Mouse (Mus musculus) urinary bladder, adult 2 months (tissue): ENCODE results near the gene Echs1. TPM values are rescaled to one million over a fixed set of nuclear protein-coding genes. Genes with fewer than 3 reads are reported as not detected.

ENCODE experiments used
- DNase-seq: peaks from one replicate; pipeline ENCODE4 v3.0.0; 2022; ENCODE audit warnings: low spot score
- polyA plus RNA-seq: library from polyadenylated mRNA; depleted of rRNA; stranded (reverse); fragments of >200 nt; gene quantifications from 2 replicates; pipeline ENCODE4 v1.2.3, GENCODE M21; 2012

The Echs1 gene
- polyA plus RNA-seq, 1 experiment = 112 TPM

DNA sequence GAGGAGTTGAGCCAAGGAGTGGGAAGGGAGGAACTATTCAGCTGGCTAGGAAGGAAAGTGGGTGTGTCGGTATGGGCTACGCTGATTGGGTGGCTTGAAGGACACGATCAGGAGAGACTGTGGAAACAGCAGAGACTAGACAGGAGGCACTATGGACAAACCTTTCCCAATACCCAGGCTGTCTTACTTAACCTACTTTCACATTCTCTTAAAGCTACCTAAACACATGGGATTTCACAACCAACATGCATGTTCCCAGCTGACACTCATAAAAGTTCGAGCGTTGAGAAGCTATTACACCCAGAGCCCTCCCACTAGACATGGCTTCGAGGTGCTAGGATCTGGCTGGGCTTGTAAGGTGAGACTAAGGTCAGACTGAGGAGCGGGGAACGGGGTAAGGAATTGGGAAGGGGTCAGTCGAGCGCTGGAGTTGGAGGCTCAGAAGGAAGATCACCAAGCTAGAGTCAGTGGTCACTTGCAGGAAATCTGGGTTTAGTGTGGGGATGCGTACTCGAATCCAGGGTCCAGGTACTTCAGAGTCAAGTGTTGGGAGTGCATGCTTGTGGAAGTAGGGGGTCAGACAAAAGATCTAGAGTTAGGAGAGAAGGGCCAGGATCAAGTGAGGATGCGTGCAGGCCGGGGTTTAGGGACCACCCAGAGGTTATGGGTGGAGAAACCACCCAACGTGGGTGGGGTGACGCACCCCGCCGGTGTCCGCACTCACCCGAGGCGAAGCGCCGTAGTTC lies 520 bp downstream of the Echs1 start, which contains the start of gene Paox:
Gene Paox (plus strand): TSS at position 217 of the 746 bp plus-strand sequence.
- no peak for DNase-seq

DNA sequence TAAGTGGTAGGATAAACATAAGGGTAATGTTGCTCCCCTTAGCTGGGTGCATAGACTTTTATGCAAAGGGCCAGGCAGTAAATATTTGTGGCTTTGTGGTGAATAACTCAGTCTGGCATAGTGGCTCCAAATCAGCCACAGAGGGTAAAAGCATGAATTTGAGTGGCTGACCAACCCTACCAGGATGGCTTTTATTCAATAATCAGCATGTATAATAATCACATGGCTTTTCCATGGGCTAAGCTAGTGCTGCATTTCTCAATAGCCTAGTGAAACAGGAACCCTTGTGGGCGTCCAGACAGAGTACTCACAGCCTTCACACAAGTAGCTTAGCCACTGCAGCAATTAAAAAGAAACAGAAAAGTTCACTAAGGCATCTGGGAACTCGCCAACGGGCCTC lies 4.3 kb downstream of the Echs1 start:
- DNase-seq = no peak

DNA sequence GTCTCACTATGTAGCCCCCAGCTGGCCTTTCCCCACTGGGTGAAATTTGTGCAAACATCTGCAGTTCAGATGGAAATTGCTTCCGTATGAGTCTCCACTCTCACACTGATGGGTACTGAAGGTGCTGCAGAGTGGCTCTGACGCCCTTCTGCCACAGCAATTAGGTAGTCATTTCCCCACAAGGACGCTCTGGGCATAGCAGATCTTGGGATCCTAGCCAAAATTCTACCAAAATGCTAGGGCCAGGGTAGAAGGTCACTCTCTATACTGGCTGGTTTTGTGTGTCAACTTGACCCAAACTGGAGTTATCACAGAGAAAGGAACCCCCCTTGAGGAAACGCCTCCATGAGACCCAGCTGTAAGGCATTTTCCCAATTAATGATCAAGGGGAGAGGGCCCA lies 12.3 kb downstream of the Echs1 start:
- no peak for DNase-seq

DNA sequence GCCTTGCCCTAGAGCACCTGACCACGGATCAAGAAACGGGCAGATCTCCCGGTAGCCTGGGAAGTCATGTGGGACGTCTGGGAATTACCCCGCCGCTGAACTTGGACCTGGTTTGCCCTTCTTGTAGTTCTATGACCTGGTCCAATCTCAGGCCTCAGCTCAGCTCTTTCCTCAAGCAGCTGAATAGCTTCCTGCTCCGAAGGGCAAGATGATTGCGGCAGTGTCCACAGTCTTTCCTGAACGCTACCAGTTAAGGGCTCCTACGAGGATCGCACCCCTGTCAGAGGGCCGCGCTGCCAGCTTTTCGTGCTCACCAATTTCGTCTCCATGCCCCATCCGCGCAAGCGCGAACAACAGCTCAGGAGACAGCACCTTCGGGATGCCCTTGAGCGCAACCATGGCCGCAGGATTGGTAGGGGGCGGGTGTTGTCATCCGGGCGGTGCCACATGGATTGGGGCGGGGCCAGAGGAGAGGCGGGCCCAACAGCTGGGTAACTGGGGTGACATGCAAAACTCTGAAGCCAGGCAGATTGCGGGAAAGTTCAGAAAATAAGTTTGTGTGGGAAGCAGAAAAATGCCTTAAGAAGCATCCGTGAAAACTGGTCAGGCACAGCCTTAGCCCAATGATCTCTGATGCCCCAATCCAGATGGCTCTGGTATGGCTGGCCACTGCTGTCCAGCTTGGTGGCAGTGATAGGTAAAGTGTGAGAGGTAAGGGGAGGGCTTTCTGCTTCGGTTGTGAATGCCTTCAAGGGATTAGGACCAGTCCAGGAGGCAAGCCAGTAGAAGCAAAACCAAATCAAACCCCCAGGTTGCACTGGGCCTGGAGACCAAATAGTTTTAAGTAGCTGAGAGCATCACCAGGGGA lies 14.0 kb downstream of the Echs1 start, which contains the start of gene Fuom:
Gene Fuom (minus strand): TSS at position 449 of the 868 bp plus-strand sequence.
- peak; percentile 77 for DNase-seq

DNA sequence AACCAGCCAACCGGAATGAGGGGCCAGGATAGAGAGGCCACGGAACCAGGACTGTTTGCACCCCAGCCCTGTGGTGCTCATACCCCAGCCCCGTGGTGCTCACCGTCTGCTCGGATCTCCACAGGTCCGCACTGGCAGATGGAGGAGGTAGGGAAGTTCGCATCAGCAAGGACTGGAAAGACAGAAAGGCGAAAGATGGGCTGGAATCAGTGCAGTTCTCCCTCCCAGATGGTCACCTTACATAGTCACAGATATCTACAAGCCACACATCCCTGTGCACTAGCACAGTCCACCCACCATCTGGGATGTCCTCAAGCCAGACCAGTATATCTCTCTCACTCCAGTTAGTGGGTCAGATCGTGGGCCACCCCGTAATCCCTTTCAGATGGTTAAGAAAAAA lies 14.8 kb downstream of the Echs1 start:
- DNase-seq = no peak

DNA sequence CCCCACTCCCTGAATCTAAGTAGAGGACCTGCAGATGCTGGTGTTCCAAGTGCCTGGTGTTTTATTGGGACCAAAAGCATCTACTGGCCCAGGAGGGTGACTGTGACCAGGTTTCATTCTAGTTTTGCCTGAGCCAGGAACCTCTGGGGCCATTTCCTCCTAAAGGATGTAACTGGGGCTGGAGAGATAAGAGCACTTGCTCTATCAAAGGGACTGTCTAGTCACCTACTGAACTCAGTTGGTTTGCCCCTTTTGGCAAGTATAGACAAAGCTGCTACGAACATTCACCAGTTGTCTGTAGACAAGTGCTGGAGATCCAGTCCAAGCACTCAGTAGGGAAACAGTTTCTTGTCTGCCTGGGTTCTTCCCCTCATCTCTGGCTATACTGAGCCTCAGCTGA lies 17.8 kb downstream of the Echs1 start:
- no peak for DNase-seq

DNA sequence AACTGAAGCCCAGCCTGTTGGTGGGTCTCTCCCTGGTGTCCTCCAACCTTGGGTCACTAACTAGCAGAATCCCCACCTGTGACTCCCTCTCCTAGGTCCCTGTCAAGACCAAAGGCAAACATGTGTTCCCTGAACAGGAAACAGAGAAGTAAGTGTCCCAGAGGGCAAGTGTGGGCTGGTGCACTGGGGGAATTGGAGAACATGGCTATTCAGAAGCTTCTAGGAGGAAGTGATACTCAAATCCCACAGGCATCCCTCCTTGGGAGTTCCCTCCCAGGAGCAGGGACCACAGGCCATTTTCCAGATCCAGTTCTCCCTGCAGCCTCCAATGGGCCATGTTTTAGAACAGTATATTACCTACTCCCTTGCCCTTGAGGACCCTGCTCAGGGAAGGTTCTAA lies 20.2 kb downstream of the Echs1 start:
- DNase-seq = no peak

DNA sequence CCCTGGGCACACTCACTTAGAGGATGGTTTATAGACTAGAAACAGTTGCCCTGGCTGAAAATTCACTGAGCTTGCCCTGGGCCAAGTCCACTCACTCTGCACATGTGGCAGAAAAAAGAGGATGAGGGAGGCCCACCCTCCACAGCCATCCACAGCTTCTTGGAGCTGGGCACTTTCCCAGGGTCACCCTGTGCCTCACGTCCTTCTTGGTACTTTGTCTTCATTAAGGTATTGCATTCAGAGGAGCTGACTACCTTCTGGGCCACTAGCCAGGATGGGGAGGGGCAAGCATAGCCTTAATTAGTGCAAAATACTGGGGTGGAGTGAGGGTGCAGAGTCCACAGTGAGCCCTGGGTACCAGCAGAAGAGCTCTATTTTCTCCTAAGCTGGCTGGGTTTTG lies 20.7 kb downstream of the Echs1 start:
- DNase-seq = no peak

DNA sequence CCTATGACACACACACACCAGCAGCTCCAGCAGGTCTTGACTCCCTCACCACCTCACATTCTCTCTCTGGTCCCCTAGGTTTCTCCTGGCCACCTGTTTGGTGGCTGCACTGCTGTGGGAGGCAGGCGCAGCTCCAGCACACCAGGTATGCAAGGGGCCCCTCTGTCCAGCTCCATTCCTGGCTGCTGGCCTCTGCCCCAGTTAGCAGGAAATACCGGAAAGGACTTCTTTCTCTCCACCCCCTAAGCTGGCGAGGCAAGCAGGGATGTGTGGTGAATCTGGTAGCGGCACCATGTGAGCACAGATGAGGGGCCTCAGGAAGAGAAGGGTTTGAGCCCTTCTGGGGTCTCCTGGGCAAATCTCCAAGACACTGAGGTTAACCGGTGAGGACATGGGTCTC lies 21.3 kb downstream of the Echs1 start:
- DNase-seq = no peak

DNA sequence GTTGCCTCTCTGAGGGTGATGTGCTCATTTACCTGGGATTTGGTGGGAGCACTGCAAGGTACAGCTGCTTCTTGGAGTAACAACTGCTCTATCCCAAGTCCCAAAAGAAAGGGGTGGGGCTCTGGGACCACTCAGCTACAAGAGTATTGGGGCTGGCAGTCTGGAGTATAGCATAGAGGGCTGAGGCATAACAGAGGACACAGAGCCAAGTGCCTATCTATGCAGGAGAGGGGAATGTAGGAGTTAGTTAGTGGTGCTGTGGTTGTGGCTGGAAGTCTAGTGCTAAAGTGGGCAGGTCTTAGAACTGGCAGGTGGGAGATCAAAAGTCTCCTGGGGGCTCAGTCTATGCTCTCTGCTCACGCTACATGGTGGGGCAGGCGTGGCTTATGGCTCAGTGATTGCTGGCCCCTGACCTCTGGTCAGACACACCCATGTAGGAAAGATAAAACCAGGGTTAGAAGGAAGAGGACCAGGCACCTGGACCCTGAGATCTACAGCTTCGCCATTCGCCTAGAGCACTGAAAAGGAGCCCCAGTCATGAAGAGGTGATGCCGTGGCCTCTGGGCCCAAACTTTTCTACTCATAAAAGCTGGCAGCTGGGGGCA lies 23.2 kb downstream of the Echs1 start, which contains the start of gene Prap1:
Gene Prap1 (plus strand): TSS at position 472 of the 605 bp plus-strand sequence.
- DNase-seq = no peak

DNA sequence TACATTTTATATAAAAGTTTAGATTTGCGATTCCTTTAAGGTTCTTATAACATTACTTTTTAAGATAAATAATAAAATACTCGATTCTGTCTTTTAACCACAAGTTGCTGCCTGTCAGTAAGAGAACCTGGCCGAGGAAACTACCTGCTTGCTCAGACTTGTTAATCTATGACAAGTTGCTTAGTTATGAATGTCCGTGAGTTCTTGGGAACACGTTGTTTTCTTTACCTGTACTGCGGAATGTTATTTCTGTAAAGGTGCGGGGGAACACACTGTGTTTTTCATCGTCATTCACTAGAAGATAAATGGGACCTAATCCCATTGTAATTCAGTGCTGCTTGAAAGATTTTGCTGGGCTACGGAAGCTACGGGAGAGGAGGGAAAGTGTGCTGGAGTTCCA lies 25.7 kb downstream of the Echs1 start:
- no peak for DNase-seq

DNA sequence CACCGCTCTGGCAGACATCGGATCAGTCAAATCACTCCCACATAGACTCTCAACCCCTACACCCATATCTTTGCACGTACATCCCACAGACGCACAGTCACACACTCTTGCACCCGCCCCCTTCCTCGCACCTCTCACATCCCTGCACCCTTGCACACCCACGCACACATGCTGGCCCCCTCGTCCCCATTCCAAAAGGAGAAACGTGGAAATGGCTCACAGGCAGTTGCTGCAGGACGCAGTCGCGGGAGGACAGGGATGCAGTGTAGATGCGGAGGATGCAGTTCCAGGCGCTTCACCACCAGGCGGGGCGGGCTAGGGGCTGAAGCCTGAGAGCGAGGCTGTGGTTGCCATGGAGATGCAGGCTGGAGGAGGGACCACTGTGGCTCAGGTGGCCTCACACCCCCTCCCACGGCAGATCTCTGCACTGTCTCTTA lies 34.0 kb downstream of the Echs1 start, which contains the start of gene Caly:
Gene Caly (minus strand): TSS at position 307 of the 437 bp plus-strand sequence.
- DNase-seq = no peak

DNA sequence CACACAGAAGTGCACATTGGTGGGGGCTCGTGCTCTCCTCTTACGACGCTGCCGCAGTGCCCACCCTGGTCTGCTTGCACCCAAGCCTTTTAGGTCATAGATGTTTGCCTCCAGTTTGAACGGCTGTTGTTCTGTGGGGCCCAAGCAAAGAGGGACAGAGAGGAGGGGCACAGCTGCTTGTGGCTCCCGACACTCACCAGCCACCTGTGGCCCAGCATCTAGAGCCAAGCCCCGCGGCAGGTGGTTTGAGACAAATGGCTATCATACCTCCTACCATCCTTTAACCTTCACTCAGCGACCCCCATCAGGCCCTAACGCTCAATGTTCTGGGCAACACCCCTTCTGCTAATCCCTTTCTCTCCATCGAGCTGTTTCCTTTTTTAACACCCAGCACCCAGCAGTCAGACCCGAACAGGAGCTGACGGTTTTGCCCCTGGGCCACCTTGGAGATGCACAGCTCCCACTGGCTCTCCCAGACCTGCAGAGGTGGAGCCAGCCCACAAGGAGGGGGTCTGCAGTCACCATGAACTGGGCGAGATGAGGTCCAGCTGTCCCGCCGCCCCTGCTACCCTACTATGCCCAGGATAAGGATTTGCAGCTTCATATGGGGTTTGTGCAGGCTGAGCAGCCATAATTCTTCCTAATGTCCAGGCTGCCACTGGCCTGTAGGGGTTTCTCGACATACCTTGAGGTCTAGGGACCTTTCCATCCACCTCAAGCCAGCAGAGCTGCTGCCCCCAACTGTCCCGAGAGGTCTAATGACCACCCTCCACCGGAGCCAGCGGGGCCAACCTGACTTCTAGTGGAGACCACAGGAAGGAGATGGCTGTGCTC lies 34.7 kb downstream of the Echs1 start:
- DNase-seq = no peak

DNA sequence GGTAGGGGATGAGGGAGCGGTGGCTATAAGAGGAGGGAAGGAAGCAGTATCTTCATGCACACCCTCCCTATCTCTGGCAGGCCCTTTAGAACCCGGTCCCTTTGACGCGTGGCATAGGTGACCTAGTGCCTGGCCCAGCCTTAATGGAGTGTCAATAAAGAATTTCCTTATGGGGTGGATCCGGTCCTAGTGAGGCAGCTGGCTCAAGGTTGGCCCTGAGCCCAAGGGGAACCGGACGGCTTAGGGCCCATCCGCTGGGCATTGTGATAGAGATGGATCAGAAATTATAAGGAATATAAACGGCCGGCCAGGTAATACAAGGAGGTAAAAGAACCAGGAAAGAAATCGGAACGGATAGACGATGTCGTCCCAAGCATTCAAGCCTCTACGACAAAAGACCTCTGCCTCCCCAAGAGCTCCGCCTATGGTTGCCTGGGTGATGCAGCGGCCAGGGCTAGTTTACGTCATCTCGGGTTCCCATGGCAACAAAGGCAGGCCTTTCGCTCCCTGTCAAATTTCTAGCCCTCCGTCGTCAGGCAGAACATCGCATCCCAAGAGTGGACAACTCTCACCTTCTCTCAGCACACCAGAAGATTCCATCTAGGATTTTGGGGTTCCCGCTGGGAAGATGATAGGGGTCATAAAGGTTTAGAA lies 35.6 kb downstream of the Echs1 start:
- no peak for DNase-seq

DNA sequence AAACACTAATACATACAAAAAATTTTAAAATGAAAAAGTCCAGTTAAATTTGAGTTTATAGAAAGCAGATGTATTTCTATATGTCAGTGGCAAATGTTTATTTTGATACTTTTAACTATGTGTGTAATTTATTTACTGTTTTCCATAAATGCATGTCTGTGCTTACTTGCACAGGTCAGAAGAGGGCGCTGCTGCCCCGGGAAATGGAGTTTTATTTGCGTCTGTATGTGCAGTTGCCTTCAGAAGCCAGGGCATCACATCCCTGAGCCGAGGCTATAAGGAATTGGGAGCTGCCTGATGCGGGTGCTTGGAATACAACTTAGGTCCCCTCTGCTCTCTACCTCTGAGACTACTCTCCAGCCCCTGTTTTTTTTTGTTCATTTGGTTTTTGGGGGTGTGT lies 37.6 kb downstream of the Echs1 start:
- no peak for DNase-seq

DNA sequence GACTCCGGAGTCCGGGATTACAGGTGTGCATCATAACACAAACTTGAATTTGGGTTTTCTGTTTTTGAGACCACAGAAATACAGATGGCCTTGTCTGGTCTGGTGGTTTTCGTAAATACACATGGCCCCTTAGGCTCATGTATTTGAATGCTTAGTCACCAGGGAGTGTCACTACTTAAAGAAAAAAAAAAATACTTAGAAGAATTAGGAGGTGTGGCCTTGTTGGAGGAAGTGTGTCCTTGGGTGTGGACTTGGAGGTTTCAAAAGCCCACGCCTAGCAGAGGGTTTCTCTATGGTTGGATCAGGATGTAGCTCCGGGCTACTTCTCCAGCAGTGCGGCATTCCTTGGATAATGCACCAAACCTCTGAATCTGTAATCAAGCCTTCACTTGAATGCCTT lies 38.6 kb downstream of the Echs1 start:
- DNase-seq = no peak

DNA sequence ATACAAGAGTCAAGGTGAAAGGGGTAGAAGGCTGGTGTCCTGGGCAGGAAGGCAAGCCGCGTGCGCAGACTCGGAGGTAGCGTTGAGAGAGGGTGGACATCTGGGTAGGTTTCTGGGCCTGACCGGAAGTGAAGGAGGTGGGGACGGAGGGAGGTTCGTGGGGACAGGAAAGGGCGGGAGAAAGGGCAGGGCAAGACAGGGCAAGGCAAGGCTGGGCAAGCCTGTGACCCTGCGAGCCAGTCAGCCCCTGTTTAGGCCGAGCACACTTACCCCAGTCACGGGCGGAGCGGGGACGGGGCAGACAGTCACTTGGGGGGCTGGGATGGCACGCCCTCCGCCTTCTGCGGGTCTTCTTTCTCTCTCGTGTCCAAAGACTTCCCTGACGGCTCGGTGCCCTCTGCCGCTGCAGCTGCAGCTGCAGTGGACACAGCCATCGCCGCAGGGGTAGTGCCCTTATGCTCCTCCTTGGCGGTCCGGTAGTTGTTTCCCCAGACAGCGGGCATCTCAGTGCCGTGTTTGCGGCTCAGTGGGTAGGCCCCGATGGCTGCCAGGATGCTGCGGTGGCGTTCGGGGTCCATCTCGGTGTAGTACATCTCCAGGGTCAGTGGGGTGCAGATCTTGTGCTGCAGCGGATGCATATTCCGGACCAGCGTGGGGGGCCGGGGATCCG lies 46.1 kb downstream of the Echs1 start:
- DNase-seq = no peak

DNA sequence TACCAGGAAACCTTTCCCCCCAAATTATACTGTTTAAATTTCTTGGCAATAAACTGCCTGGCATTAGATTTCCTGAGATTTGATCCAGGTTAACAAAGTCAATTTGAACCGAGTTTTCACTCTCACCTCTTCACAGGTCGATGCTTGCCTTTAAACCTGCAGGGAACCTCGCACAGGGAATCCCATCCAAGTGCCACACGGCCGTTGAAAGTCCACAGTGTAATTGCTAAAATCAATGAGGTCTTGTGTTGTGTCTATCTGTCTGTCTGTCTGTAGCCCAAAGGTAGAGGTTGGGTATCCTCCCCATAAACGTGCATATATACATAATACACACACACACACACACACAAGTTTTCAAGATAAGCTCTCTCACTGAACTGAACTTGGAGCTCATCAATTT lies 48.9 kb downstream of the Echs1 start:
- no peak for DNase-seq

DNA sequence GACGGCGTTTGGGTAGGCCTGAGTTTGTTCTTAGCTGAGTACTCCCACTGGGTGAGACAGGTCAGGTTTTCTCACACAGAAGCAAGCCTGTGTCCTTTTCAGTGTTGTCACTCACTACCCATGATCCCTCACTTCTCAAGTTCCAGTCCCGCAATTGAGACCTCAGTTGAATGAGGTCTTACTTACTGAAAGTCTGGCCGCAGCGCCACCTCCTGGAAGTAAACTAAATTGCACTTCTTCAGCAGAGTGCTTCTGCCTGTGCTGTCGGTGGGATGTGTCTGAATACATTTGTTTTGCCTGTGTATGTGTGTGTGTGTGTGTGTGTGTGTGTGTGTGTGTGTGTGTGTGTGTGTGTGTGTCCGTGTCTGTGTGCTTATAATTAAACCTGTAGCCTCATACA lies 53.2 kb downstream of the Echs1 start:
- DNase-seq = peak; percentile 37

DNA sequence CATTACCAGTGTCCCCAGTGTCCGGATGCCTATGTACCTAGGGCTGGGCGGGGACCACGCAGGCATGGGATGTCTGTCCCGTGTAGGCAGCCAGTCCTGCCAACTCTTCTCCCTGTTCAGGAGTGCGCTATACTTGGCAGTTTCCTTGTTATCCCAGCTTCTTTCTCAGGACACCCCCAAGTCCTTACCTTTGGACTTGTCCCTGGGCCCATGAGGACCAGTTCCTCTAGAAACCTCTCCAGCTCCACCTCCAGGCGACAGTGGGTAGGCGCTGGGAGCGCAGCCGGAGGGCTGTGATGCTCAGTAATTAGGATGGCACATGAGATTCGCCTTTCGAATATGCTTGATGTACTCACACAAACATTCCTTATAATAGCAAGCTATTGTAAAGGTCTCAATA lies 54.0 kb downstream of the Echs1 start:
- peak; percentile 30 for DNase-seq

DNA sequence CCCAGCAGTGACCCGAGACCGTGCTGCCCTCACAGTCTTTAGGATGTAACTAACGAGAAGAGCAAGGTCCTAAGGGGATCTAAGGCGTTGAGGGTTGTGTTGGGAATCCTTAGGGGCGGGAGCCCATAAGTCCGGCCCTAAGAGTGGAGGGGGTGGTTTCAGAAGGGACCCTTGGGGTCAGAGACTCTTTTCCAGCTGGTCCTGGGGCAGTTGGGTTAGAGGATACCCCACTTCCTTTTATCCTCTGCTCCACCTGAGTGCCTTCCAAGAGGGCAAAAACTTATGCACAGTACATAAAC lies 54.5 kb downstream of the Echs1 start:
- DNase-seq = no peak
